Mouse (Mus musculus) limb, embryonic 13.5 days (tissue): ENCODE data around the gene Irf4. TPM values are rescaled to one million over a fixed set of nuclear protein-coding genes. Genes with fewer than 3 reads are reported as not detected.

Experiments used
- ATAC-seq: fragments of 200-750 bp; cut with Nextera tagmentation; 2 replicates; pipeline ENCODE4 v1.8.0; 2017; ENCODE audit warnings: low read depth, moderate number of reproducible peaks, moderate TSS enrichment; ENCODE audit not compliant: low FRiP score
- H3K27ac ChIP-seq: fragments of 300-500 bp; sonication (generic); 2 replicates; pipeline ENCODE4 v1.5.1; 2015; ENCODE audit warnings: inconsistent platforms, mild to moderate bottlenecking, moderate library complexity
- H3K27me3 ChIP-seq: fragments of 300-500 bp; sonication (generic); 2 replicates; pipeline ENCODE4 v1.6.1; 2015; ENCODE audit warnings: mild to moderate bottlenecking, inconsistent platforms
- H3K36me3 ChIP-seq: fragments of 300-500 bp; sonication (generic); 2 replicates; pipeline ENCODE4 v1.6.1; 2015; ENCODE audit warnings: inconsistent platforms, mild to moderate bottlenecking, moderate library complexity
- H3K4me1 ChIP-seq: fragments of 300-500 bp; sonication (generic); 2 replicates; pipeline ENCODE4 v1.6.1; 2015; ENCODE audit warnings: inconsistent platforms
- H3K4me2 ChIP-seq: fragments of 300-500 bp; sonication (generic); replicated peaks from 2 replicates; pipeline ENCODE4 v1.6.1; 2015; ENCODE audit warnings: inconsistent platforms, mild to moderate bottlenecking, moderate library complexity
- H3K4me3 ChIP-seq: fragments of 300-500 bp; sonication (generic); 2 replicates; pipeline ENCODE4 v1.5.1; 2015; ENCODE audit warnings: moderate library complexity, mild to moderate bottlenecking, inconsistent platforms
- H3K9ac ChIP-seq: fragments of 300-500 bp; sonication (generic); 2 replicates; pipeline ENCODE4 v1.6.1; 2015; ENCODE audit warnings: mild to moderate bottlenecking, inconsistent platforms
- H3K9me3 ChIP-seq: fragments of 300-500 bp; sonication (generic); 2 replicates; pipeline ENCODE4 v1.6.1; 2016; ENCODE audit warnings: inconsistent platforms
- WGBS: fragments of 180-500 bp; shearing (Covaris S2); methylation state at CpG from one replicate; pipeline ENCODE4 v1.1.7; 2015; 5-methylcytosine and 5-hydroxymethylcytosine counted together
- polyA plus RNA-seq: library from polyadenylated mRNA; unstranded; fragments of >200 nt; fragmentation: Nextera tagmentation; extraction: Ambion mirVana; gene quantifications from 2 replicates; pipeline ENCODE4 v1.2.1, GENCODE M21; 2015

The Irf4 gene
- polyA plus RNA-seq, 1 experiment from 2014 or later: 0.06 TPM

GRCm38 (mm10) chr13:30755577-30755976, 6.6 kb downstream of the Irf4 start:
- Histone ChIP-seq H3K36me3 (no peaks in the 10 kb centered on the region), H3K9me3 (no peaks in the 10 kb centered on the region), H3K4me2 (no peak overlapping the region), H3K4me3 (no peak overlapping the region), H3K9ac (no peak overlapping the region), H3K27ac (no peak overlapping the region), H3K27me3 (peaks cover 41% of the 10 kb centered on the region), H3K4me1 (peaks cover 3% of the 10 kb centered on the region)
- ATAC-seq: no peak
- WGBS: 74% methylated on average over 3 of the region's 3 CpGs

- WGBS: 82% methylated on average over 9 of the region's 9 CpGs
- Histone ChIP-seq H3K9ac (no peak overlapping the region), H3K4me2 (no peak overlapping the region), H3K4me3 (no peak overlapping the region), H3K9me3 (no peaks in the 10 kb centered on the region), H3K27me3 (peaks cover 36% of the 10 kb centered on the region), H3K27ac (no peak overlapping the region), H3K36me3 (no peaks in the 10 kb centered on the region), H3K4me1 (no peaks in the 10 kb centered on the region)
- ATAC-seq: no peak
Observed at GRCm38 (mm10) chr13:30755998-30756639, 7.1 kb downstream of the Irf4 start.

GRCm38 (mm10) chr13:30757264-30757900, 8.4 kb downstream of the Irf4 start:
- H3K9ac ChIP-seq: no peak overlapping the region
- H3K4me3 ChIP-seq: no peak overlapping the region
- no peak overlapping the region for H3K4me2 ChIP-seq

GRCm38 (mm10) chr13:30758789-30759381, 9.9 kb downstream of the Irf4 start:
- ATAC-seq: no peak
- Histone ChIP-seq H3K4me3 (no peak overlapping the region), H3K27ac (no peak overlapping the region), H3K9me3 (no peaks in the 10 kb centered on the region), H3K4me1 (no peaks in the 10 kb centered on the region), H3K27me3 (peaks cover 12% of the 10 kb centered on the region; the same call in 1 of the 2 replicates), H3K36me3 (no peaks in the 10 kb centered on the region), H3K9ac (no peak overlapping the region), H3K4me2 (no peak overlapping the region)
- 84% methylated on average over 11 of the region's 11 CpGs for WGBS

More at GRCm38 (mm10) chr13:30757264-30757900, 8.4 kb downstream of the Irf4 start:
- H3K36me3 ChIP-seq: no peaks in the 10 kb centered on the region
- ATAC-seq: no peak
- peaks cover 23% of the 10 kb centered on the region for H3K27me3 ChIP-seq
- no peaks in the 10 kb centered on the region for H3K4me1 ChIP-seq
- 84% methylated on average over 14 of the region's 14 CpGs for WGBS
- H3K9me3 ChIP-seq: no peaks in the 10 kb centered on the region
- H3K27ac ChIP-seq: no peak overlapping the region

GRCm38 (mm10) chr13:30760374-30761090, 11.5 kb downstream of the Irf4 start:
- Histone ChIP-seq H3K4me3 (no peak overlapping the region), H3K4me2 (no peak overlapping the region), H3K9ac (no peak overlapping the region), H3K36me3 (no peaks in the 10 kb centered on the region), H3K27me3 (peaks cover 7% of the 10 kb centered on the region; the same call in 1 of the 2 replicates), H3K27ac (no peak overlapping the region), H3K9me3 (no peaks in the 10 kb centered on the region), H3K4me1 (no peaks in the 10 kb centered on the region)
- 74% methylated on average over 3 of the region's 3 CpGs for WGBS
- ATAC-seq: no peak

GRCm38 (mm10) chr13:30761151-30761631, 12.2 kb downstream of the Irf4 start:
- 81% methylated on average over 8 of the region's 8 CpGs for whole genome bisulfite sequencing
- Histone ChIP-seq H3K27me3 (peaks cover 3% of the 10 kb centered on the region; the same call in 1 of the 2 replicates), H3K9ac (no peak overlapping the region), H3K36me3 (no peaks in the 10 kb centered on the region), H3K4me1 (no peaks in the 10 kb centered on the region), H3K27ac (no peak overlapping the region), H3K4me2 (no peak overlapping the region), H3K4me3 (no peak overlapping the region), H3K9me3 (no peaks in the 10 kb centered on the region)
- no peak for ATAC-seq

- ATAC-seq: no peak
- Histone ChIP-seq H3K9ac (no peak overlapping the region), H3K27ac (no peak overlapping the region), H3K36me3 (no peaks in the 10 kb centered on the region), H3K4me1 (no peaks in the 10 kb centered on the region), H3K27me3 (no peaks in the 10 kb centered on the region; the same call in 1 of the 2 replicates), H3K4me3 (no peak overlapping the region), H3K4me2 (no peak overlapping the region), H3K9me3 (no peaks in the 10 kb centered on the region)
- WGBS: 76% methylated on average over 4 of the region's 4 CpGs
Observed at GRCm38 (mm10) chr13:30762224-30762623, 13.2 kb downstream of the Irf4 start.

- Histone ChIP-seq H3K27ac (no peak overlapping the region), H3K27me3 (no peaks in the 10 kb centered on the region), H3K9ac (no peak overlapping the region), H3K4me3 (no peak overlapping the region), H3K36me3 (no peaks in the 10 kb centered on the region), H3K4me1 (no peaks in the 10 kb centered on the region), H3K9me3 (no peaks in the 10 kb centered on the region), H3K4me2 (no peak overlapping the region)
- ATAC-seq: no peak
- WGBS: 77% methylated on average over 8 of the region's 8 CpGs
Observed at GRCm38 (mm10) chr13:30764014-30764740, 15.2 kb downstream of the Irf4 start.

GRCm38 (mm10) chr13:30765906-30766305, 16.9 kb downstream of the Irf4 start:
- ATAC-seq: no peak
- WGBS: 83% methylated on average over 5 of the region's 5 CpGs
- no peak overlapping the region for H3K9ac ChIP-seq

GRCm38 (mm10) chr13:30766636-30767476, 17.8 kb downstream of the Irf4 start:
- H3K27ac ChIP-seq: no peak overlapping the region
- 91% methylated on average over 5 of the region's 5 CpGs for WGBS
- ATAC-seq: no peak
- no peak overlapping the region for H3K9ac ChIP-seq
- H3K4me1 ChIP-seq: no peaks in the 10 kb centered on the region
- H3K27me3 ChIP-seq: no peaks in the 10 kb centered on the region
- no peak overlapping the region for H3K4me3 ChIP-seq
- H3K4me2 ChIP-seq: no peak overlapping the region
- H3K36me3 ChIP-seq: no peaks in the 10 kb centered on the region
- H3K9me3 ChIP-seq: no peaks in the 10 kb centered on the region

More at GRCm38 (mm10) chr13:30765906-30766305, 16.9 kb downstream of the Irf4 start:
- Histone ChIP-seq H3K4me2 (no peak overlapping the region), H3K27me3 (no peaks in the 10 kb centered on the region), H3K36me3 (no peaks in the 10 kb centered on the region), H3K27ac (no peak overlapping the region), H3K4me1 (no peaks in the 10 kb centered on the region), H3K9me3 (no peaks in the 10 kb centered on the region), H3K4me3 (no peak overlapping the region)
